Mouse (Mus musculus) lung, embryonic 16.5 days (tissue): ENCODE measurements around the gene Nomo1. TPM values are rescaled to one million over a fixed set of nuclear protein-coding genes. Genes with fewer than 3 reads are reported as not detected.
A peak's percentile ranks its signal among the peaks of the same experiment; 100 is the strongest.

Experiments used
- ATAC-seq: fragments of 200-750 bp; cut with Nextera tagmentation; 2 replicates; pipeline ENCODE4 v1.8.0; 2017; ENCODE audit warnings: low read depth, mild to moderate bottlenecking, moderate library complexity
- H3K27ac ChIP-seq: fragments of 300-500 bp; sonication (generic); 2 replicates; pipeline ENCODE4 v1.5.1; 2014; ENCODE audit warnings: mild to moderate bottlenecking, control low read depth, low read length
- H3K27me3 ChIP-seq: fragments of 300-500 bp; sonication (generic); 2 replicates; pipeline ENCODE4 v1.6.1; 2014; ENCODE audit warnings: low read depth, low read length, mixed read lengths; ENCODE audit not compliant: control insufficient read depth, insufficient read depth
- H3K36me3 ChIP-seq: fragments of 300-500 bp; sonication (generic); 2 replicates; pipeline ENCODE4 v1.6.1; 2014; ENCODE audit warnings: low read length; ENCODE audit not compliant: control insufficient read depth, insufficient read depth
- H3K4me1 ChIP-seq: fragments of 300-500 bp; sonication (generic); replicated peaks from 2 replicates; pipeline ENCODE4 v1.6.1; 2014; ENCODE audit warnings: low read length, mixed read lengths; ENCODE audit not compliant: control insufficient read depth, insufficient read depth
- H3K4me2 ChIP-seq: fragments of 300-500 bp; sonication (generic); 2 replicates; pipeline ENCODE4 v1.6.1; 2014; ENCODE audit warnings: low read depth, low read length, control low read depth
- H3K4me3 ChIP-seq: fragments of 300-500 bp; sonication (generic); 2 replicates; pipeline ENCODE4 v1.5.1; 2014; ENCODE audit warnings: mild to moderate bottlenecking, low read length, control low read depth
- H3K9ac ChIP-seq: fragments of 300-500 bp; sonication (generic); 2 replicates; pipeline ENCODE4 v1.6.1; 2014; ENCODE audit warnings: low read length, control low read depth
- H3K9me3 ChIP-seq: fragments of 300-500 bp; sonication (generic); 2 replicates; pipeline ENCODE4 v1.6.1; 2016; ENCODE audit warnings: low read length; ENCODE audit not compliant: control insufficient read depth
- WGBS: fragments of 180-500 bp; shearing (Covaris S2); extraction: QIAGEN DNeasy Blood & Tissue Kit; methylation state at CpG from one replicate; pipeline ENCODE4 v1.1.7; 2014; 5-methylcytosine and 5-hydroxymethylcytosine counted together
- polyA plus RNA-seq: library from polyadenylated mRNA; unstranded; fragments of >200 nt; fragmentation: Nextera tagmentation; extraction: Ambion mirVana; gene quantifications from 2 replicates; pipeline ENCODE4 v1.2.1, GENCODE M21; 2015

Gene Nomo1
- polyA plus RNA-seq, 1 experiment from 2014 or later: 30.3 TPM

DNA sequence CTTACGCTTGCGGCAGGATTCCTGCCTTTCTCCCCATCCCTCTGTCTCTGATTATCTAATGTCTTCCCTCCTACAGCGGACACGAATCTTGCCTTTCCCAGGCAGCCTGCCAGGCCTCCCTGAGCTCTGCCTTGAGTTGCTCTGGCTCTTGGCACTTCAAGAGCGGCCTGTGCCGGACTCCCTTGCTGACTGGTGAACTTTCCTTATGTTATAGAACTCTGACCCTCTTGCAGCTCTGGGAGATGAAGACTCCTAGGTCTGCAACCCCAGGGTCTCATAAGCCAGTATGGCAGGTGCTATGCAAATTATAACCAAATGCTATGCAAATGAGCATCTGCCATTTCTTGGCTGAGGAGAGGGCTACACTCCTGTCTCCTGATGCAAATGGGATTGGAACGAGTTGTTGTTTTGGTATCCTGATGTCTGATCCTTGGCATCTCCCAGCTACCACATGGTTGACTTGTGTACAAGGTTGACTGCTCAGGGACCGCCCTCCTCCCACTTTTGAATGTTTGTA, 69.6 kb downstream of the Nomo1 start:
- WGBS: 67% methylated on average over 8 of the region's 8 CpGs
- H3K4me2 ChIP-seq: no peak overlapping the region
- no peaks in the 10 kb centered on the region for H3K36me3 ChIP-seq
- H3K27ac ChIP-seq: no peak overlapping the region
- no peak overlapping the region for H3K4me3 ChIP-seq
- no peak overlapping the region for H3K9ac ChIP-seq
- ATAC-seq: no peak
- no peaks in the 10 kb centered on the region; the same call in 1 of the 2 replicates for H3K4me1 ChIP-seq
- peaks cover 13% of the 10 kb centered on the region for H3K27me3 ChIP-seq
- H3K9me3 ChIP-seq: no peaks in the 10 kb centered on the region

DNA sequence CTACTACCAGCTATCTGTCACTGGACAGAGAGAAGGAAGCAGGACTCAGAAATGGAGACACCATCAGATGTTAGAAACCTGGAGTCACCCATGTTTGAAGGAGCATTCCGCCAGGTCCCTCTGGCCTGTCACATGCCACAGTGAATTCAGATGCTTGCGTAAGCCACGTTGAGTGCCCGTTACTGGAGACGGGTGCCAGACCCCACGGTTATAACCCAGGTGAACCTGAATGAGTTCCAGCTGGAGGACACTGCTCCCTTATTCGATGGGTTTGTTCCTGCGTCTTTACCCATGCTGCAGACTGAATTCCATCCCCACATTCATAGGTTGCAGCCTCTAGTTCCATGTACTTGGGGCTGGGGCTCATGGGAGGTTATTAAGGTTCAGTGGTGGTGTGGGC, 70.3 kb downstream of the Nomo1 start:
- ATAC-seq: no peak
- Histone ChIP-seq H3K27ac (no peak overlapping the region), H3K9ac (no peak overlapping the region), H3K4me3 (no peak overlapping the region), H3K9me3 (no peaks in the 10 kb centered on the region), H3K27me3 (peaks cover 13% of the 10 kb centered on the region), H3K4me2 (no peak overlapping the region), H3K36me3 (no peaks in the 10 kb centered on the region), H3K4me1 (no peaks in the 10 kb centered on the region; the same call in 1 of the 2 replicates)
- 68% methylated on average over 8 of the region's 8 CpGs for WGBS

DNA sequence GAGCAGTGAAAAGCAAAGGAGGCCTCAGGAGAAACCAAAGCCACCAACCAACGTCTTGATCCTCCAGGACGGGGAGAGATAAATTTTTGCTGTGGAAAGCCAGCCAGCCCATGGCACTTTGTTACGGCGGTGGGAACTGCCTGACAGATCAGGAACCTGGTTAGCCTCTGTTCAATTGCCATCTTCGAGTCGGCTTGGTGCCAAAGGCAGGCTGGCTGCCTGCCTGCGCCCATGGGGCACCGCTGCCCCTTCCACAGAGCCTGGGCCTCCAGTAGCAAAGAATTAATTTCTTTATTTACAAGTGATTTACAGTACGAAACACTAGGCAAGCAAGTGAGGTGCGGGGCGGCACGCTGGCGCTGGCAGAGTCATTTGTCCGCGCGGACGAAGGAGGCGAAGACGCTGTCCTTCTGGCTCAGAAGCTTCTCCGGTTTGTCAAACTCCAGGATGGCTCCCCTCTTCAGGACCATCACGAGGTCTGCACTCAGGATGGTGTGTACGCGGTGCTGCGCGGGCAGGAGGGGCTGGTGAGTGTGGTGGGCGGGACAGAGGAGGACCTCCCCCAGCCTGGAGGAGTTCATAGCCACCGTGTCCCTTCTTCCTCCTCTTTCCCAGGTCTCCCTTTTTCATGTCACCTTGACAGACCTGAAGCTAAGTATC, 70.9 kb downstream of the Nomo1 start:
- no peak overlapping the region for H3K27ac ChIP-seq
- H3K27me3 ChIP-seq: peaks cover 13% of the 10 kb centered on the region
- H3K9ac ChIP-seq: no peak overlapping the region
- no peak for ATAC-seq
- no peaks in the 10 kb centered on the region for H3K9me3 ChIP-seq
- H3K4me2 ChIP-seq: no peak overlapping the region
- WGBS: 73% methylated on average over 27 of the region's 27 CpGs
- no peaks in the 10 kb centered on the region for H3K36me3 ChIP-seq
- H3K4me1 ChIP-seq: no peaks in the 10 kb centered on the region; the same call in 1 of the 2 replicates
- H3K4me3 ChIP-seq: no peak overlapping the region

DNA sequence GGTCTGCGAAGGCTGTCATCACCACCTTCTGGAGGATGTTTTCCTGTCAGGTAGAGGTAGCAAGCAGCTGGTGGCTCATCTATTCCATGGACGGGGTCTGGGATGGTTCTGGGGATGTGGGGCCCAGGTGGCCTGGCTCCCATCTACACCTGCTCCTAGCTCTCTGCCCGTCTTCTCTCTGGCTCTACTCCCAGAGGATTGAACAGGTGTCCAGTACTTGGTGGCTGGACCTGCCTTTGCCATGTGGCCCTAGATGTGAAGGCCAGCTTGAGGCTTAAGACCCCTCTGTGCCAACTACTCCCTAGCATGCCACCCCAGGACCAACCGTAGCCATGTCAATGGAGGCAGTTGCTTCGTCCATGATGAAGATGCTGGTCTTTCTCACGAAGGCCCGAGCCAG, 72.0 kb downstream of the Nomo1 start:
- Histone ChIP-seq H3K4me3 (no peak overlapping the region), H3K9me3 (no peaks in the 10 kb centered on the region), H3K36me3 (no peaks in the 10 kb centered on the region), H3K27me3 (peaks cover 5% of the 10 kb centered on the region), H3K4me2 (no peak overlapping the region), H3K4me1 (no peaks in the 10 kb centered on the region; the same call in 1 of the 2 replicates), H3K9ac (no peak overlapping the region), H3K27ac (no peak overlapping the region)
- ATAC-seq: no peak
- WGBS: 84% methylated on average over 7 of the region's 7 CpGs

DNA sequence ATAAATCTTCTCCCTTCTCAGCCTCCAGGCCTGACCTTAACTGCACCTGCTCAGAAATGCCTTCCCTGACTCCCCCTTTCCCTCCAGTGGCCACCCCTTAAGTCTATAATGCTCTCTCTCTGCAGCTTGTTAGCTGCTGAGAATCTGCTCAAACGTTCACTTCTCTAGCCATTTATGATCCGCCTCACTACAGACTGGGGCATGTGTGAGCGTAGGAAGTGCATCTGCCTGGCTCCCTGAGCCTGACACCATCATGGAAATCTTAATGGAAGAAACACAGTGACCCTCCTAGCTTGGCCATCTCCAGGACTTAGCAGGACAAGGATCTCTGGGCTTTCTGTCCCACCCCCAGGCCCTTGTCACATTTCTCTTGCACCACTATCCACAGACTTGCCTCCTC, 76.6 kb downstream of the Nomo1 start:
- 63% methylated on average over 3 of the region's 3 CpGs for WGBS
- Histone ChIP-seq H3K27ac (no peak overlapping the region), H3K4me1 (no peaks in the 10 kb centered on the region), H3K9me3 (no peaks in the 10 kb centered on the region), H3K4me2 (no peak overlapping the region), H3K27me3 (peaks cover 3% of the 10 kb centered on the region; the same call in 1 of the 2 replicates), H3K9ac (no peak overlapping the region), H3K4me3 (no peak overlapping the region), H3K36me3 (no peaks in the 10 kb centered on the region)
- no peak for ATAC-seq

DNA sequence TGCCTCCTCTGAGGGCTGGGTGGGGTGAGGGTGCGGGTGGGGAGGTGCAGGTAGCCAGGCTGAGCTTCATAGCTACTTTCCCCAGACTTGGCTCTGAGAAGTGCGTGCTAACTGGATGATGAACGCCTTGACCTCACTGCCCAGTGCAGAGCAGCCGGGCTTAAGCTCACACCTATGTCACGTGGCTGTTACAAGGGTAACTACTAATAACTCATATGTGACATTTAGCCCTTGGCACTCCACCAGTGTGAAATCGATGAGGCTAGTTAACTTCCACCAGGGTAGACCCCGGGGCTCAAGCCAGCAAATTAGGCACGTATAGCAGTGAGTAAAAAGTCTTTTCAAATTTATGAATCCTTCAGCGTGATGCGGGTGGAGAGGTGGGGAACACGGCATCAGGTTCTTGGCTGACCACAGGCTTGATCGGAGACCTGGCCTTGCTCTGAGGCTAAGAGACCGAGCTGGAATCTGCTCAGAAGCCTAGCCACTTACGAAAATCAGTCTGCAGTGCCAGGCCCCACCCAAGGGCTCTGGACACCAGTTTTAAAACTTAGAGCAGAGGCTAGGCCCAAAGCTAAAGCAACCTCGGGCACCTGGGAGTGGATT, 77.8 kb downstream of the Nomo1 start:
- Histone ChIP-seq H3K27me3 (peaks cover 3% of the 10 kb centered on the region; the same call in 1 of the 2 replicates), H3K9ac (no peak overlapping the region)
- 68% methylated on average over 15 of the region's 15 CpGs for WGBS

DNA sequence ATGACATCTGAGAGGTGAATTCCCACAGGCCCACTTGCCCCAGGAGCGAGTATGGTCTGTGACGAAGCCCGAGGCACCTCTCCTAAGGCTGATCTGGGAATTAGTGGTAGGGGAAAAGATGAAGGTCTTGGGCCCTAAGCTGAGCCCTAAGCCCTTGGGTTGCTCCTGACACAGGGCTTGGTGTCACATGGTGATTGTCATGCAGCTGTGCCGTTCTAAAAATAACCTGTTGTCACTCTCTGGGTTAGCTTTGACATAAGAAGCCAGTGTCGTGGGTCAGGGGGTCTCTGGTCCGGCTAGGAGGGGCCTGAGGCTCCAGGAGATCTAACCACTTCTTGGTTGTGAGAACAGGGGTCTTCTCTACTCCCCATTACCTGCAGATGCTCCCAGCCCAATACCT, 78.4 kb downstream of the Nomo1 start:
- H3K4me1 ChIP-seq: no peaks in the 10 kb centered on the region; the same call in none of the 2 replicates
- H3K4me2 ChIP-seq: no peak overlapping the region
- no peak overlapping the region for H3K9ac ChIP-seq
- no peak overlapping the region for H3K27ac ChIP-seq
- H3K27me3 ChIP-seq: peaks cover 3% of the 10 kb centered on the region; the same call in 1 of the 2 replicates
- no peaks in the 10 kb centered on the region for H3K9me3 ChIP-seq
- ATAC-seq: no peak
- WGBS: 71% methylated on average over 6 of the region's 6 CpGs
- no peak overlapping the region for H3K4me3 ChIP-seq
- H3K36me3 ChIP-seq: no peaks in the 10 kb centered on the region

More for the DNA sequence above, 77.8 kb downstream of the Nomo1 start:
- Histone ChIP-seq H3K27ac (no peak overlapping the region), H3K4me1 (no peaks in the 10 kb centered on the region; the same call in none of the 2 replicates), H3K4me2 (no peak overlapping the region), H3K4me3 (no peak overlapping the region), H3K36me3 (no peaks in the 10 kb centered on the region), H3K9me3 (no peaks in the 10 kb centered on the region)
- ATAC-seq: no peak

DNA sequence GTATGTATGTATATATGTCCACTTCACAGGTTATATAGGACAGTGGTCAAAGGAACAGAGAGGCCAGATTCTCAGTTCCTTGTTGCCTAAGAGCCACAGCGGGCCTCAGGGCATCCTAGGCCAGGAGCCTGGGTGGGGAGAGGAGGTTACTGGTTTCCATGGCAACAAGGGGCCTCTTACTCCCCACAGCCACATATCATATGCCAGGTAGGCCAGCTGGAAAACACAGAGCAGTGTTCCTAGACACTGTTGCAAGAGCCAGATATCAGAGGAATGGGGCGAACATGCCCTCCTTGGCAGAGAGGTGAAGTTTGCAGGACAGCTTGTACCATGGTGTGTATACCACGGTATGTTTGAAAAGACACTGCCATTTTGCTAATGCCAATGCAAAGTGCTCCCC, 79.9 kb downstream of the Nomo1 start:
- Histone ChIP-seq H3K36me3 (no peaks in the 10 kb centered on the region), H3K27ac (no peak overlapping the region), H3K9ac (no peak overlapping the region), H3K27me3 (peaks cover 2% of the 10 kb centered on the region; the same call in 1 of the 2 replicates), H3K9me3 (no peaks in the 10 kb centered on the region; the same call in 1 of the 2 replicates), H3K4me1 (no peaks in the 10 kb centered on the region; the same call in none of the 2 replicates), H3K4me3 (no peak overlapping the region), H3K4me2 (no peak overlapping the region)
- WGBS: 53% methylated on average over 3 of the region's 3 CpGs
- no peak for ATAC-seq

DNA sequence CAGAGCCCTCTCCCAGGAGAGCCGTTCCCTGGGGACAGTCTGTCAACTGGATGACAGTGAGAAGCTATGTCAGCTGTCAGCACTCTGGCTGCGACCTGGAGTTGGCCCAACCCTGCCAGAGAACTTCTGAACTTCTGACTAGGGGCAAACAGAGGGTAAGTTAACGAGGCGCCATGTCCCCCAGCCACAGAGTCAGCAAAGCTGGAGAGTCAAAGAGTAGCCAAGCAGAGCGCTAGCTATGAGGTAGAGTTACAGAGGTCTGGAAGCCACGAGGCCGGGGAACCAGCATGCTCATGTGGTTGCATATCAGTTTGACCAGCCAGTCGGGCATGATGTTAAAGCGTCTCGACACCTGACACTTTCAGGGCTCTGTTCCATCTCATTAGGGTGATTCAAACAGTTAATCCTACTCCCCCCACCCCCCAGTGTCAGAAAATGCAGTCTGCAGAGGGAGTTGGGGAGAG, 82.7 kb downstream of the Nomo1 start:
- Histone ChIP-seq H3K4me1 (no peaks in the 10 kb centered on the region; the same call in none of the 2 replicates), H3K9ac (no peak overlapping the region), H3K27me3 (peaks cover 9% of the 10 kb centered on the region; the same call in 1 of the 2 replicates), H3K4me3 (no peak overlapping the region), H3K27ac (no peak overlapping the region), H3K4me2 (no peak overlapping the region), H3K9me3 (no peaks in the 10 kb centered on the region; the same call in 1 of the 2 replicates), H3K36me3 (no peaks in the 10 kb centered on the region)
- ATAC-seq: peak; percentile 43; the same call in 1 of the 2 replicates
- 25% methylated on average over 10 of the region's 10 CpGs for WGBS
